Mouse (Mus musculus): ENCODE data around the gene Gpalpp1.

Gene Gpalpp1

DNA sequence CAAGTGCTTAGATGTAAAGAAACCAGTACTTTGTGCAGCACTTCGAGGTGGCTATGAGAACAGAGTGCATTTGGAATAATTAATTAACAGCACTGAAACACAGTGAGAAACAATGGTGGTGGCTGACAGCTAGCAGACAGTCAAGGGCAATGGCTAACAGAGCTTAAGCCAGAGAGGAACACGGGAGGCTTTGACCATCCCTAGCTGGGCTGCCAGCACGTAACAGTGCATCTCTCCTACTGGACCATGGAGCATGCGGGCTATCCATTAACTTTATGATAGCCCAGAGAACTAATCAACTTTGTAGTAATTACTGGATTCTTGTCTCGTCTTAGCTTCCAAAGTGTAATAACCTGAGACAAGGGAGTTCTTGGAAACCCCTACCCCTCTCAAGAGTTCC, 12.7 kb downstream of the Gpalpp1 start:
- no peak for DNase-seq

DNA sequence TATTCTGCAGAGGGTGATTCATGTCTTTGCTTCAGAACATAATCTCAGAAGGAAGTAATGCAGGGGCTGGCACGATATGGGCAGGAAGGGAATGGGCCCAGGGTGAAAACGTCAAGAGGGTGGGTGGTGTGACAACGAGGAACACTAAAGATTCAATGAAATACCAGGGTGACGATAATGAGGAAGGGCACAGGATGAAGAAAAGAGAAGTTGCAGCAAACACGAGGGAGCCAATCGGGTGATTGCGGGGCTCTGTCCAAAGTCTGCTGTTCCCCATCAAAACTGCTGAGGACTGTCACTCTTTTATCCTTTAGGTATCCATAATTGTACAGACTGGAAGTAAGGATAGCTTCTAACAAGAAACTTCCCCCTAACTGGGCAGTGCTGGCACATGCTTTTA, 13.3 kb downstream of the Gpalpp1 start:
- DNase-seq = no peak

DNA sequence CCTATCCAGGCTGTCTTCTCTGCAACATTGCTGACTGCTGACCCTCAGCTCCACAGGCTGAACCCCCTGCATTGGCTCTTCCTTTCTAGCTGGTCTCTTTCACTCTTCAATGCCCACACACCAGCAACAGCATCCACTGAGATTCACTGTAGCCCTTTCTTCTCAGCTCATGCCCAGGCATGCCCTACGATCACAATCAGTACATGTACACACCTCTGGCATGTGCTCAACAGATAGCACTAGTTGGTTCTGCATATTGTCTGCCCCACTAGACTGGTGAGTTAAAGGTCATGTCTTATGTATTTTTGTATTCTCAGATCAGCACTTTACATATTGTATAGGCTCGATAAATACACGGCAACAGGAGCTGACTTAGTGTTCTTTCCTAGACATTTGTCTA, 26.4 kb downstream of the Gpalpp1 start:
- no peak for DNase-seq

DNA sequence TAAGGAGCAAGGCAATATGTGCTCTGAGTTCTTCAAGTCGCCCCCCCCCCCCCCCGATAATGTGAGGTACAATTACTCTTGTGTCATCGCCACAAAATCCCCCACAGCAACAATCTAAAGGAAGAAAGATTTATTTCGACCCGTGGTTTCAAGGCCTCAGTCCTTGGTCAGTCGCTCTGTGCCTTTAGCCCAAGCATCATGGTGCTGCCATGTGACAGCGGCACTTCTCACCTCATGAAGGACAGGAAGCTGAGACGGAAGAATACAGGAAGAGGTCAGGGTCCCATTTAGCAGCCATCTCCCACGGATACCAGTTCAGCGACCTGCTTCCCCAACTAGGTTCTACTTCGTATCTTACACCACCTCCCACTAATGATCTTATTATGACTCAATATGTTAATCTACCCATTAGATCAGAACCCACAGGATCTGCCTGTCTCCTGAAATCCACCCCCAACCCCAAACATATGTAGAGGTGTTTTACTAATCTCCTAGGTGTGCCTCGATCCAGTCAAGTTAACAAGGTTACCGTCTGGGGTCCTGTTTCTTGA, 28.4 kb downstream of the Gpalpp1 start:
- no peak for DNase-seq

DNA sequence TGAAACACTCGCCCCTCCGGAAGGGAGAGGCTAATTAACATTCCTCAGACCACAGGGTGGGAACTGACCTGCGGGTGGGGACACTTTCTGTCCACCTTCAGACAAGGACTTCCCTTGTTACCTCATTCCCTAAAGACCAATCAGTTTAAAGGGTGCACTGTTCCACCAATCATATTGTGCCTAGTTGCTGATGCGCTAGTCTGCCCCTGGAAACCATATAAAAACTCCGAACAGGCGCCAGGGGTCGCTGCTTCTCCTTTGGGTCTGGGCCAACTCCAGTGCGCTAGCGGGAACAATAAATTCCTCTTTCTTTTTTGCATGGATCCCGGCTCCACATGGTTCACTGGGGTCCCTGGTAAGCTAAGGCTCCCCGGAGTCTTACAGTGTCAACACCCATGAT, 29.1 kb downstream of the Gpalpp1 start:
- DNase-seq = no peak

DNA sequence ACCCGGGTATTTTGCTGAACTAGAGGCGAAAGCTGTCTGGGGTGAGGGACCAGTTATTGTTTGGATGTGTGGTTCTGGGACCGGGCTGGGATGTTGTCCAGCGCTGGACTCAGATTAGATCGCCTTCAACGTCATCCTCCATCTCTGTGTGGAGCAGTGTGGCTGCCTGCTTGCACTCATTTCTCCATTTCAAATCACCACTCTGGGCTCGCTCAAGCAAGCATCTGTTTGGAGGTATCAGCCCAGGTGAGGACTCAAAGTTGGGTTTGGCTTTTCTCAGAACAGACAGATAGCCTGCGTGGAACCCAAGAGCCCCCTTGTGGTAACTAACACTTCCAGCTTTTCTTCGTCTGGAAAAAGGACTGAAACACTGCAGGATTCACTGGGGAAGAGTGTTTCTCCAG, 33.5 kb downstream of the Gpalpp1 start:
- peak; percentile 50 for DNase-seq

DNA sequence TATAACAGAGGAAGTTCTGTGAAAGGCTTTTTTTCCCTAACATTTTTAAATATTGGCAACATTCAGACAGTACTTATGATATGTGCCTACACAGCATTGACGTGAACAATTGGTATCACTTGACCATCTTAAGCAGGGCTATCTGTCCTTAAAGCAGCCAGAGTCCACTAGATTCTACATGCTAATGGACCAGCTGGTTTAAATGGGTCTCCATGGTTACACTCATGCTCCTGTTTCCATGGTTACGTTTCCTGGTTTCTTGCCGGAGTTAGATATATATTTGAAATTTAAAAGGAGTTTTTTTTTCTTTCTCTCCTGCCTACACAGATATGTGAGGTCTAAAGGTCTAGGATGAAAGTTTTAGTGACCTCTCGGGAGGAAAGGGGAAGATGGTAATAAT, 34.0 kb downstream of the Gpalpp1 start:
- DNase-seq = no peak

DNA sequence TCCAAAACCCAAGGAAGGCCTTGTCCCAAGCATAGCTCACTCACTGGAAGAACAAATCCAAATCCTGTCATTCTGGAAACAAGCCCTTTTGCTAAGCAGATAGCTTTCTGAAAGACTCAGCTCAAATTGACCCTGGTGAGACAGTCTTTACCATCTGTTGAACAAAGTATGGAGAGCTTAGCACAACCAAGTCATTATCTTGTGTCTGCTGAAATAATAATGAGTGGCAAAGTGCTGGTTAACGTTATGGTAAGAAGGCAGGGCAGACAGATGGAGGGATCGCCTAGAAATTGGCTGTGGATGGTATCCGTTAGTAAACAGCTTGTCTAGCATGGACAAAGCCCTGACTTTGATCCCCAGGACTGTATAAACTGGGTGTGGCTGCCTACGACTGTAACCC, 34.8 kb downstream of the Gpalpp1 start:
- DNase-seq = no peak

DNA sequence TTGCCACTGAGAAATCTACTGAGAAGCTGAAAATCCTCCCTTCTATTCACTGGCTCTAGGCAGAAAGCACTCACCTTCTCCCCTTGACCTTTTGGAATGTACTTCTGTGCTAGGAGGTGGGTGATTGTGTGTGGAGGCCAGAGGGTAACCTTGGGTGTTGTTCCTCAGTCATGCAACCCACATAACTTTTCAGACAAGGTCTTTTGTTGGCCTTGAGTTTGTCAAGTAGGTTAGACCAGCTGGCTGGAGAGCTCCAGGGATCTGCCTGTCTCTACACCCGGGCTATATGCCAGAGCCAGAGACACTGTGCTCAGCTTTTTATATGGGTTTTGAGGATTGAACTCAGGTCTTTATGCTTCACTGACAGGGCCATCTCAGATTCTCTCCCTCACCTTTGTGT, 36.4 kb downstream of the Gpalpp1 start:
- no peak for DNase-seq

DNA sequence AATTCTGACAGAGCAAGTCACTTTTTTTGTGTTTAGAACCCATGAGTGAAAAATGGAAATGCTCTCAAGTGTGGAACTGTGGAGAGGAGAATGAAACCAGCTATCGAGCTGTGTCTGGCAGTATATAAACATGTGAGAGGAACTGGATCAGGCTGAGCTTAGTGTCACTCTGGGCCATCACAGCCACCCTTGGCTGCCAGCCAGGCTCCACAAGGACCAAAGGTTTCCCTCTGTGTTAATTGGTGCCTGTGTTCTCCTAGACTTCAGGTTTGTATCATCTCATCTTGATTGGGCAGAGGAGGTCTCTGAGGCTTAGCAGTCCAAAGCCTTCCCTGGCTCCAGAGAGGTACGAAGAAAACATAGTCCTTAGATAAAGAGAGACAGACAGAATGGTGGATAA, 37.9 kb downstream of the Gpalpp1 start:
- DNase-seq = no peak

DNA sequence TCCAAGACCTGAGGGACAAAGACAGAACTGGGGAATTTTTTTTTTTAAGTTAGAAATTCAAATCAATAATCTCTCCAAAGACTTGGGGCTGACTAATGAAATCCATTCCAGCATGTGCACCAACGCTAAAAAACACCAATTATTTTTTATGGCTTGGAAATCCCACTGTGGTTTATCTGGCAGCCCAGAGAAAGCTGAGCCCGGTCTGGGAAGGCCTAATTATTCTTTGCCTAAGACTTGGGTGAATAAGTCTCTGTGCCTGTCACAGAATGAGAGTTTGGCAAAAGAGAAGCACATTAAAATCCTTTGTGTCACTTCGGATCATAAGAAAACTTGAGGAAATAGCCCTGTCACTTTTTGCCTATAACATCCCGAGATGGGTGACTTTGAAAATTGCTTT, 41.3 kb downstream of the Gpalpp1 start:
- DNase-seq = no peak

DNA sequence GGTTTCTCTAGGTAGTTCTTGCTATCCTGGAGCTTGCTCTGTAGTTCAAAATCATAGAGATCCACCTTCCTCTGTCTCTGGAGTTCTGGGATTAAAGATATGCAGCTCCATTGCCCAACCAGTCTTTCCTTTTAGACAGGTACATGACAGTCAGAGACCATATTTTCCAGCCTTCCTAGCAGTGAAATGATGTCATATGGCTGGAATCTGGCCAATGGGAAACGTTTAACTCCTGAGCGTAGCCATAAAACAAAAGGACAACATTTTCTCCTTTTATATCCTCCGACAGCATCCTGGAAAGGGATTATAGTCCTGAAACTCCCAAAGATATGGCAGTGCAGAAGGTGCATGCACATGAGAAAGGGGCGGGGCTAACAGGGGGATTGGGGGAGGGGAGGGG, 42.3 kb downstream of the Gpalpp1 start:
- no peak for DNase-seq

DNA sequence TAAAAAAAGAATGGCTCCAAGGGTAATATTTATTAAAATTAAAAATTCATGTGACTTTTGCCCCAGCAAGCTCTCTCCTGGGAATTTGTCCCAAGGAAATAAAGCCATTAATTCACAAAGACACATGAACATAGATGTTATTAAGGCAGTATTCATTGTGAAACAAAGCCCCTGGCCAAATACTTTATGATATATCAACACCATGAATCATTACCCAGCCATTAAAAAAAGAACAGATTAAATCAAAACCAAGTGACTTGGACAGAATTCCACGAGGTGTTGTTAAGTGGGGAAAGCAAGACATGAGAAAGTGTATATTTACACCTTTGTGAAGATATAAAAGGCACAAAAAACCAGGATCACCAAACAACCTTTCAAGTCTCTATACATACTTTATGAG, 43.3 kb downstream of the Gpalpp1 start:
- DNase-seq = no peak

DNA sequence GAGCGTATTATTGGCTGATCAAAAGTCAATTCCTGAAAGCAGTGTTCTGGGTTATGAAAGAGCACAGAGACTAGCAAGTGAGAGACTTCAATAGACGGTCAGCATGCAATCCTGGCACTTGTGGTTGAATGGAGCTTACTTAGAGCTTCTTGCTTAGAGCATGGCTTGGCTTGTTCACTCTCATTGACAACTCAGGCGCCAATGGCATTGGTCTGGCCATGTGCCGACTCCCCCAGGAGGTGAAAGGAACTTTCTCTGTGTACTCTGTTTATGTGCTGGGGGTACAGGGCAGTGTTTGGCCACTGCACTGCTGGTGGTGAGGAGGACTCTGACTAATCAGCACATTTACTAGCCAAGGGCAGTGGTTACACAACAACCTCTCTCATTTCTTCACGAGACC, 51.1 kb downstream of the Gpalpp1 start:
- no peak for DNase-seq

DNA sequence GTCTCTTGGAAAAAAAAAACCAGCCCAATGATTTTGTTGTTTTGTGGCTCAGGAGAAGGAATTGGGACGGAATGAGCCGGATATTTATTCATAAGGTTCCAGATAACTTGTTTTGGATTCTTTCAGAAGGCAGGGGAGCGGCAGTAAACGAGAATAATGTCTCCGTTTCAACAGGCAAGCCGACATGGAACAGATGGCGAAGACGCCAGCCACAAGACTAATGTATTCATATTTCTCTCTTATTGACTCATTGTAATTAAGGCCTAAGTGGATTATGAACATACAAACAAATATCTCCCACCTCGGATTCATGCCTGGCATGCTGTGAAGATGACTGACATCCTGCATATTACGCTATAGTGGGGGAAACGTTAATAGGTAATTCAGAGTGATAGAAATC, 56.8 kb downstream of the Gpalpp1 start:
- no peak for DNase-seq

DNA sequence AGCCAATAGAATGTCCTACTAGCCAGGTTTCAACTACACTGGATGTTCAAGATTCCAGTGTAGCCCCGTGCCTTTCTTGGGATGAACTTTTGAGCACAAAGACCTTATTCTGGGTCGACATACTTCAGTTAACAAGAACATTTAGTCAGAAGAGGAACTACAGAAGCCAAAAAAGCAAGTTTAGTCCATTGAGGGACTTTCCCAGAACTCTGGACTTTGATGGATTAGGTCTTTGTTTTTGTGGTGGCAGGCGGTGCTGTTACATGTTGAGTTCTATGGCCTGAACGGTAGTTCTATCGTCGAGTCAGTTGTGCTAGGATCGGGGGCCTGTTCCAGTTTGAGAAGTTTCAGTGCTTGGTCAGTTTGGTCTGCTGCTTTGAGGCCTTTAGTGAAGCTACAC, 58.6 kb downstream of the Gpalpp1 start:
- DNase-seq = no peak

DNA sequence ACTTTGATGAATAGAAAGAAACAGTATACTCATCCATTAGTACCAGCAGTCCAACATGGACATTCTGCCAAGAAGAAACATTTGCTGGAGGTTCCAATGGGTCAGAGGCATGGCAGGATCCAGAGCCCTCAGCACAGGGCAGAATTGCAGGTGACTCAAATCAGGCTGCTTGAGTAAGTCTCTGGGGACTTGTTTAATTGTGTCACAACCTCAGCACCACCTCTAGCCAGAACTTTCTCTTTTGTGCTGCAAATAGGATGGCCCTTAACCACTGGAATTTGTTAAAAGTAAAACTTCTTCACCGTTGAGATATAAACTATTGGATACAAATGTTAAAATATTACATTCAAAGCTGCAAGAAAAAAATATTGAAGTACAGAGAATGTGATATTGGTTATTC, 64.8 kb downstream of the Gpalpp1 start:
- no peak for DNase-seq

DNA sequence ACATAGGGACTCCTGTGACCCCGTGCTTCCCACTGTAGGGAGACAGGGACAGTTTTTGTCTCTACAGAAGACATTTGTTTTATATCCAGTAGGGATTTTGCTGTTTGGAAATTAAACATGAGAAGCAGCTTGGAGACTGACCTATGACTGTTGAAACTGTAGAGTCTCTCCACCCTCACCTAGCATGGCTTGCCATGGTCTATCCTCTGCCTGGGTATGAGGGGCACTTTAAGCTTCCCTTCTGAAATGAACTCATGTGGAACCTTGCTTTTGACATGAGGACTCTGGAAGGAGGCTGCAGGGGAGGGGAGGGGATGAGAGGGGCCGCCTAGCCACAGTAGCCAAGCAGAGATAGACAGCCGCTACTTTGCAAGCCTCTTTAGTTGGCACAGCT, 66.4 kb downstream of the Gpalpp1 start:
- no peak for DNase-seq

DNA sequence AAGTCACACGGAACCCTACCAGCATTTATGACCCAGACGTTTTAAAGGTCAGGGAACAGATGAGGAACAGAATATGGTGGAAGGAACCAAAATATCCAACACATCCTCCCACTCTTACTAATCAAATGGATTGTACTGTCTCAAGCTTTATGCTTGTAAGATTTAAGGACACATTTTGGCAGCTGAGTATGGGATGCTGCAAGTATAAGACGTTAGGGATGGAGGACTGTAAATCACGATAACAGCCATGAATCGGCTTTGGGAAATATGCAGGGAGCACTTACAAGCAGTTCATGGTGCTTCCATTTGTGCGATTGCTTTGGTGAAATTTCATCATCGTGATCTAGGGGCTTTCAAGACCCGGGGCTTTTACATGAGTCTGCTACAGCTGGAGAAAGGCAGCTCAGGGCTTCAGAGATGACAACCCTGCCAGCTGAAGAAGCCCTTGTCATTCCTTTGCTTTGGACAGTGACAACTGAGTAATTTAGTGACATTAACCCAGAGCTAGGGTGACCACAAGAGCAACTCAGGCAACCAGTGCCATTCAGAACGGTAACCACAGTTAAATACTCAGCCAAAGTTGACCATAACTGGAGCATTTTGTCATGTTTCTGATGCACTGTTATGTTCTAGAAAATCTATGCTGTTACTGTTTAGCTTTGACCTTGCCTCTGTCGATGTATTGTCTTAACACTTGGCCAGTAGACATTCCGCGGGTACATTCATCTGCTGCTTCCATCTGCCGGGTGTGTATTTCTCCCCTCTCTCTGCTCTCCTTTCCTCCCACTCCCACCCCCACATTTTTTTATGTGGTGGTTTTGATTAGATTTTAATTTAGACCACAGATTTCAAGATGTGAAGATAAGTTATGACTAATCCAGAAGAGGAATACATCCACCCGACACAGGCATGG, 67.1 kb downstream of the Gpalpp1 start:
- DNase-seq = no peak
